Mouse (Mus musculus): ENCODE measurements around the gene Mrpl46. TPM values are rescaled to one million over a fixed set of nuclear protein-coding genes. Genes with fewer than 3 reads are reported as not detected.

Mrpl46 gene
- polyA plus RNA-seq (2016; fragmentation: Nextera tagmentation; extraction: Ambion mirVana), result 85.4 and 96.4 TPM in 2 replicates

- Histone ChIP-seq H3K36me3 (peaks cover 52% of the 10 kb centered on the region), H3K4me1 (peaks cover 13% of the 10 kb centered on the region), H3K9me3 (replicated peaks) (no peaks in the 10 kb centered on the region), H3K27ac (peak within 1 kb of the TSS; percentile 95), H3K27me3 (ENCODE audit: low read depth, poor library complexity, severe bottlenecking) (no peaks in the 10 kb centered on the region), H3K4me3 (peak within 1 kb of the TSS; percentile 95)
- DNase-seq (ENCODE audit: low spot score), result peak; percentile 90
- under 1% methylated on average over 44 of the region's 44 CpGs for WGBS
These were observed at the start of gene Mrpl46, which contains the start of gene Mrps11 for GRCm38 (mm10) chr7:78782639-78783581. TSS of gene Mrpl46 (minus strand) at chr7:78783531. TSS of gene Mrps11 (plus strand) at chr7:78783119.

GRCm38 (mm10) chr7:78827749-78828362 lies 44.5 kb upstream of the Mrpl46 start:
- no peak overlapping the region for H3K27ac ChIP-seq
- H3K36me3 ChIP-seq, result peaks cover 65% of the 10 kb centered on the region
- WGBS, result 75% methylated on average over 14 of the region's 14 CpGs

GRCm38 (mm10) chr7:78826682-78827385 lies 43.5 kb upstream of the Mrpl46 start:
- no peak for DNase-seq (ENCODE audit: low spot score)

More at GRCm38 (mm10) chr7:78827749-78828362, 44.5 kb upstream of the Mrpl46 start:
- Histone ChIP-seq H3K27me3 (ENCODE audit: low read depth, poor library complexity, severe bottlenecking) (no peaks in the 10 kb centered on the region), H3K4me3 (no peak overlapping the region), H3K9me3 (replicated peaks) (no peaks in the 10 kb centered on the region), H3K4me1 (no peaks in the 10 kb centered on the region)
- DNase-seq (ENCODE audit: low spot score), result peak; percentile 27

GRCm38 (mm10) chr7:78818336-78818735 lies 35.0 kb upstream of the Mrpl46 start:
- H3K27me3 ChIP-seq (ENCODE audit: low read depth, poor library complexity, severe bottlenecking), result no peaks in the 10 kb centered on the region
- no peaks in the 10 kb centered on the region for H3K9me3 ChIP-seq (replicated peaks)
- H3K36me3 ChIP-seq, result peaks cover 6% of the 10 kb centered on the region
- 84% methylated on average over 12 of the region's 12 CpGs for WGBS
- H3K4me3 ChIP-seq, result no peak overlapping the region
- H3K4me1 ChIP-seq, result 0 out of 2 replicates have a peak, but pooled peaks cover 5% of the 10 kb centered on the region
- DNase-seq (ENCODE audit: low spot score), result no peak
- no peak overlapping the region for H3K27ac ChIP-seq

More at GRCm38 (mm10) chr7:78826682-78827385, 43.5 kb upstream of the Mrpl46 start:
- no peaks in the 10 kb centered on the region for H3K9me3 ChIP-seq (replicated peaks)
- H3K4me1 ChIP-seq, result no peaks in the 10 kb centered on the region
- no peaks in the 10 kb centered on the region for H3K27me3 ChIP-seq (ENCODE audit: low read depth, poor library complexity, severe bottlenecking)
- peaks cover 65% of the 10 kb centered on the region for H3K36me3 ChIP-seq
- no peak overlapping the region for H3K27ac ChIP-seq
- WGBS, result 38% methylated on average over 9 of the region's 9 CpGs
- H3K4me3 ChIP-seq, result no peak overlapping the region

- Histone ChIP-seq H3K27me3 (ENCODE audit: low read depth, poor library complexity, severe bottlenecking) (no peaks in the 10 kb centered on the region), H3K4me1 (0 out of 2 replicates have a peak, but pooled peaks cover 5% of the 10 kb centered on the region), H3K36me3 (no peaks in the 10 kb centered on the region), H3K27ac (no peak overlapping the region), H3K4me3 (no peak overlapping the region), H3K9me3 (replicated peaks) (no peaks in the 10 kb centered on the region)
- DNase-seq (ENCODE audit: low spot score), result no peak
These were observed 31.4 kb upstream of the Mrpl46 start for GRCm38 (mm10) chr7:78814766-78815165.

- 0 out of 2 replicates have a peak, but pooled peaks cover 5% of the 10 kb centered on the region for H3K4me1 ChIP-seq
- H3K27ac ChIP-seq, result no peak overlapping the region
- H3K36me3 ChIP-seq, result no peaks in the 10 kb centered on the region
- H3K9me3 ChIP-seq (replicated peaks), result no peaks in the 10 kb centered on the region
- no peak overlapping the region for H3K4me3 ChIP-seq
- no peaks in the 10 kb centered on the region for H3K27me3 ChIP-seq (ENCODE audit: low read depth, poor library complexity, severe bottlenecking)
- DNase-seq (ENCODE audit: low spot score), result no peak
- WGBS, result 94% methylated on average over 6 of the region's 6 CpGs
These were observed 30.5 kb upstream of the Mrpl46 start for GRCm38 (mm10) chr7:78813791-78814190.

GRCm38 (mm10) chr7:78807192-78807591 lies 23.9 kb upstream of the Mrpl46 start:
- Histone ChIP-seq H3K4me3 (no peak overlapping the region), H3K27me3 (ENCODE audit: low read depth, poor library complexity, severe bottlenecking) (no peaks in the 10 kb centered on the region)

GRCm38 (mm10) chr7:78803841-78804240 lies 20.5 kb upstream of the Mrpl46 start:
- H3K9me3 ChIP-seq (replicated peaks), result no peaks in the 10 kb centered on the region
- H3K4me3 ChIP-seq, result no peak overlapping the region
- H3K27ac ChIP-seq, result no peak overlapping the region
- no peaks in the 10 kb centered on the region for H3K36me3 ChIP-seq
- H3K27me3 ChIP-seq (ENCODE audit: low read depth, poor library complexity, severe bottlenecking), result no peaks in the 10 kb centered on the region
- WGBS, result 93% methylated on average over 3 of the region's 3 CpGs
- no peak for DNase-seq (ENCODE audit: low spot score)
- no peaks in the 10 kb centered on the region for H3K4me1 ChIP-seq

More at GRCm38 (mm10) chr7:78807192-78807591, 23.9 kb upstream of the Mrpl46 start:
- Histone ChIP-seq H3K4me1 (no peaks in the 10 kb centered on the region), H3K27ac (no peak overlapping the region), H3K36me3 (no peaks in the 10 kb centered on the region), H3K9me3 (replicated peaks) (no peaks in the 10 kb centered on the region)
- DNase-seq (ENCODE audit: low spot score), result no peak
- 83% methylated on average over 4 of the region's 4 CpGs for WGBS

- H3K4me1 ChIP-seq, result no peaks in the 10 kb centered on the region
- 85% methylated on average over 9 of the region's 9 CpGs for WGBS
- H3K27ac ChIP-seq, result no peak overlapping the region
- no peaks in the 10 kb centered on the region for H3K9me3 ChIP-seq (replicated peaks)
- no peak for DNase-seq (ENCODE audit: low spot score)
- H3K27me3 ChIP-seq (ENCODE audit: low read depth, poor library complexity, severe bottlenecking), result no peaks in the 10 kb centered on the region
- no peak overlapping the region for H3K4me3 ChIP-seq
- no peaks in the 10 kb centered on the region for H3K36me3 ChIP-seq
These were observed 16.6 kb upstream of the Mrpl46 start for GRCm38 (mm10) chr7:78799730-78800496.

GRCm38 (mm10) chr7:78797843-78798455 lies 14.6 kb upstream of the Mrpl46 start:
- Histone ChIP-seq H3K27ac (no peak overlapping the region), H3K36me3 (peaks cover 8% of the 10 kb centered on the region), H3K27me3 (ENCODE audit: low read depth, poor library complexity, severe bottlenecking) (no peaks in the 10 kb centered on the region), H3K9me3 (replicated peaks) (no peaks in the 10 kb centered on the region), H3K4me1 (no peaks in the 10 kb centered on the region), H3K4me3 (no peak overlapping the region)
- DNase-seq (ENCODE audit: low spot score), result no peak
- 59% methylated on average over 8 of the region's 9 CpGs for WGBS

GRCm38 (mm10) chr7:78796624-78797023 lies 13.3 kb upstream of the Mrpl46 start:
- H3K27ac ChIP-seq, result no peak overlapping the region
- H3K9me3 ChIP-seq (replicated peaks), result no peaks in the 10 kb centered on the region
- H3K4me1 ChIP-seq, result no peaks in the 10 kb centered on the region
- WGBS, result 91% methylated on average over 3 of the region's 3 CpGs
- H3K4me3 ChIP-seq, result no peak overlapping the region
- peaks cover 21% of the 10 kb centered on the region for H3K36me3 ChIP-seq
- DNase-seq (ENCODE audit: low spot score), result no peak
- no peaks in the 10 kb centered on the region for H3K27me3 ChIP-seq (ENCODE audit: low read depth, poor library complexity, severe bottlenecking)

Measured in limb, embryonic 10.5 days (tissue).